Mouse (Mus musculus): ENCODE data around the gene Ten1.
A peak's percentile ranks its signal among the peaks of the same experiment; 100 is the strongest.

The Ten1 gene

DNA sequence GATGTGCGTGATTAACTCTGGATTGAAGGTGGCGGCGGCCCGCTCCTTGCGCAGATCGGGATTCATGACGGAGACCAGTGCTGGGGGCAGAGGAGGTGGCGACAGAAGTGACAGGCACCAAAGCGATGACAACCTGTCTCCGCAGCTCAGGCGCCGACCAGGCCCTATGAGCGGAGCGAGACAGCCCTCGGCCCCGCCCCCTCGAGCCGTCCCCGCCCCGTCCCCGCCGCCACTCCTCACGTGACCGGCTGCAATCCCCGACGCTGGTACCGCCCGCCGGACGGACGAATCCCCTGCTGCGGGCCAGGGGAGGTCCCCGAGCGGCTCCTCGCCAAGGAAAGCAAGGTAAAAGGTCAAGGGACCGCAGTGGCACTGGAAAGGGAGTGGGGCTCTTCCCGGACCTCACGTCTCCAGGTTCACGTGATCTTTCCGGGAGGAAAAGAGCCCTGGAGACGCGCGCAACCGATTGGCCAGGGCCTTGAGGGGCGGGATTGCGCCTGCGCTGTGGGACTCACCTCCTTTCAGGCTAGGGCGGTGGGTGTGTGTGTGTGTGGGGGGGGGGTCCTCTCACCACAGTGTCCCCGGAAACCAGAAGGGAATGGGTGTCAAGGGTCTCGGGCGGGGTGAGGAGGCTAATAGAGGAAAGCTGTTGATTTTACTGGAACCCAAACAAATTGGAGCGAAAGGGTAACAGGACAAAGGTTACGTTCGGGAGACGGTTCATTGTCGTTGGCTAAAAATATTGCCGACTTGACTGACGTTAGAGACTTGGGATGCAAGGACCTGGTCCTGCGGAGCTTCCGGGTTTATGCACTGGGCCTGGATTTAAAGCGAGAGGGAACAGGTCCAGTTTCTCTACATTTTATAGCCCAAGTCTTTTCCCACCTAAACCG, at the start of gene Ten1, which contains the start of gene Acox1:
Gene Ten1, plus strand, starts transcription at position 217 of the 893 bp plus-strand sequence.
Gene Acox1, minus strand, starts transcription at position 407 of the 893 bp plus-strand sequence.
- DNase-seq (ENCODE audit: inconsistent ontology term): peak; percentile 98

DNA sequence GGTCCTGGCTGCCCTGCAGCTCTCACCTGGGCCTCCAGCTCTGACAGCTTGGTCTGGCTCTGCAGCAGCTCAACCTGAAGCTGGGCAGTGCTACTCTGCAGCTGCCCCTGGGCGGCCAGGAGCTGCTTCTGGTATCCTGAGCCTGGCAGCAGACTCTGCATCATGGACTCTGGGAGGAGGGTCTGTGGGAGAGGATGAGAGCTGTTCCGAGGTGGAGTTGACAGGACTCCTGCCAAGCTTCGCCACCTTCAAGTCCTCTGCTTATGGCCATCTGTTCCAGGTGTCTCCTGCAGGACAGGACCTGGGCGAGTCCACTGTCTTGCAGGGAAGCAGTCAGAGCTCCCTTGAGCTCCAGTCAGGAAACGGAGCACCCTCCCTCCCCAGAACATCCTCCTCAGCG, 49.3 kb upstream of the Ten1 start:
- no peak for DNase-seq (ENCODE audit: inconsistent ontology term)

DNA sequence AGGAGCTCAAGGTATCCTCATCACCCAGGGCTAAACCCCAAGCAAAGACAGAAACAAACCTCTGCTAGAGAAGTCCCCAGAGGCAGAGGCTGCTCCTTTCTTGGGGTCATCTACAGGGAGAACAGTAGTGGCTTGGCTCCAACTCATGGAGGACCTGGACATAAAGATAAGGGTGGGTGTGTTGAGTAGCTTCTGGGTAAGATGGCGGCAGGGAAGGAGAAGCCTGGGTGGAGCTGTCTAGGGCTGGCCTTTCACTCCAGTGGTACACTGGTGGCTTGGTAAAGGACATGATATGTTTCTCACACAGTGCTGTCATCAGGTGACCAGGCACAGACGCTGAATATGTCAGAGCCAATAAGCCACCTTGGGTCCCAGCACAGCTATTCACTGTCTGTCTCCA, 47.7 kb upstream of the Ten1 start:
- DNase-seq (ENCODE audit: inconsistent ontology term): no peak

DNA sequence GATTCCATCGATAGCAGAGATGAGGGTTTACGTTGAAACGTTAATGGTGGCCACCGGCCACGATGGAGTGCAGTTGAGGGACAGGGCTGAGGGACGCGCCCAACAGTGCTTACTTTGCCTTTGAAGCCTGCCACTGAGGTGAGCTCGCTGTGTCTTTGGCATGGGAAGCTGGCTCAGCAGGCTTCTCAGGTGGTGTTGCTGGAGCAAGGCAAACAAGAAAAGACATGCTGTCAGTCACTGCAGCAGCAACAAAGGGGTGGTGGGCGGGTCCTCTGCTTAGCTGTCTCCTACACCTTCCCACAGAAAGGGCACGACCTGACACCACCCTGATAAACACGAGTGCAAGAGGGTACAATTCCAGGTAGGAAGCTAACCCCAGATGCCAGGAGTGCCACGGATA, 37.3 kb upstream of the Ten1 start:
- no peak for DNase-seq (ENCODE audit: inconsistent ontology term)

DNA sequence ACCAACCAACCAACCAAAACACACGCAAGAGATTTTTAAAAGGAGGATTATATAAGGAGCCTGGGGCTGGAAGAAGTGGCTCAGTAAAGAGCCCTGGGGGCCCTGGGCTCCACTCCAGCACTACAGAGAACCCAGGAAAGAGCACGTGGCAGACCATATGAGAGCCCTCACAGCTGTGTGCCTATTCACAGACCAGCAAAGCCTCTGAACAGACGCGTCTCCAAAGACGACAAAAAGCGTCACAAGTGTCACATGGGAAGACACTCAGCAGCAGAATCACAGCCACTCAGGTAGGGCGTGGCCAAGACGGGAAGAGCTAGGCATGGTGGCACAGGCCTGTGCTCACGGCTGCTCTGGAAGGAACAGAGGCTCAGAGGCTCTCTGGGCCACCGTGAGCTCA, 36.5 kb upstream of the Ten1 start:
- DNase-seq (ENCODE audit: inconsistent ontology term): peak; percentile 68

DNA sequence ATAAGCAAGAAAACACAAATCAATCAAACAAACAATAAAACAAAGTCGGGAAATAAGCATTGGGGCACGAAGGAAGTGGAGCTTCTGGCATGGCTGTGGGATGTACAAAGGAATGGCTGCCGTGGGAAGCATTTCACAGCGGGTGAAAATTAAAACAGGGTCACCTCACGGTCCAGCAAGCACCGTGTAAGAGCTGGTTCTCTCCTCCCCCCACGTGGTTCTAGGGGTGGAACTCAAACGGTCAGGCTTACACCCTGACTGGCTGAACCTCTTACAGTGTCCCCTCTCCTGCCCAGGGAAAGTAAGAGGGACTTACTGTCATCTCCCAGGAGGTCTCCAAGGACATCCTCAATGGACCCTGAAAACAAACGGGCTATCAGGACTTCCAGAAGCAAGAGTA, 35.7 kb upstream of the Ten1 start:
- DNase-seq (ENCODE audit: inconsistent ontology term): peak; percentile 77

DNA sequence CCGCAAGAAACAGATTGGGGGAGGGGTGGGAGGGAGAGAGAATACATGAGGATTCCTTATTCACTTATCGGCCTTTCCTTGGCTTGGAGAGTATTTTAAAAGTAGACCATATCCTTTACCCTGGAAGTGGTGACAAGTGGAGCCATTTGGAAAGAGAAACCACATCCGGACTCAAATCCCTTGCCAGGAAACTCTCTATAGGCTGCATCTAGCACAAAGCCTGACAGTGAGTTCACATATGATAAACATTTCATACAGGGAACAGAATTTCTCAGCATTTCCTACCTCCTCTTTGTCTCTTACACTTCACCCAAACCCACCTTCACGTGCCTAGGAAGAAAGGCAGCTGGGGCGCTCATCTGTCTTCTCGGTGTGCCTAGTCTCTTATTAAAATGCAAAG, 31.4 kb upstream of the Ten1 start:
- DNase-seq (ENCODE audit: inconsistent ontology term): peak; percentile 50

DNA sequence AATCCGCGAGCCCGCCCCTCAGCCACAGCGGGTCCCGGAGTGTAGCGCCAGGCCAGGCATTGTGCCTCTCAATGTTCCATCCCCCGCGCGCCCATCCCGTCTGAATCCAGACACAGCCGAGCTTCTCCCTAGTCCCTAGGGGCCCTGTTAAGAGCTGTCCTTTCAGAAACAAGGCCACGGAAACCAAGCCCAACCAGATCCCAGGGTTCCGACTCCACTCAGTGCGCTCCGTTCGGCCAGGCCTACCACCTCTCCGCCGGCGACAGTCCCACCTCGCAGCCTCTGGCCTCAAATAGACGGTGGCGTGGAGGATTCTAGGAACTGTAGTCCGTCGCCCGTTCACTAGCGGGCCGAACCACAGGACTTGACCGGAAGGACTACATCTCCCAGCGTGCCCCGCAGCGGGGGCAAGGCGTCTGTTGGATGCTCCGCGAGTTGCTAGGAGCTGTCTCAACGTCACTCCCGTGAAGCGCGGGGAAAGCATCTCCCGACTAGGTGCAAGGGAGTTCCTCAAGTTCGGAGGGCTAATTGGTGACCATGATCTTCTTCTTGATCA, 30.7 kb upstream of the Ten1 start, which contains the start of gene Fbf1:
Gene Fbf1, minus strand, starts transcription at position 283 of the 556 bp plus-strand sequence.
- DNase-seq (ENCODE audit: inconsistent ontology term): peak; percentile 98

DNA sequence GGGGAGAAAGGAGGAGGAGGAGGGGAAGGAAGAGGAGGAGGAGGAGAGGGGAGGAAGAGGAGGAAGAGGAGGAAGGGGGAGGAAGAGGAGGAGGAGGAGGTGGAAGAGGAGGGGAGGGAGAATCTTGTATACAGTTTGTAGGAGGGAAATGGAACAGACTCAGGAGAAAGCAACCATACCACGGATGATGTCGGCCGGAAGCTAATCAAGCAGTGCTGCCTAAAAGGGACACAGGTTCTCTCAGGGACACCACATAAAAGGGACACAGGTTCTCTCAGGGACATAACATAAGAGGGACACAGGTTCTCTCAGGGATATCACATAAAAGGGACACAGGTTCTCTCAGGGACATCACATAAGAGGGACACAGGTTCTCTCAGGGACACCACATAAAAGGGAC, 29.4 kb upstream of the Ten1 start:
- no peak for DNase-seq (ENCODE audit: inconsistent ontology term)

DNA sequence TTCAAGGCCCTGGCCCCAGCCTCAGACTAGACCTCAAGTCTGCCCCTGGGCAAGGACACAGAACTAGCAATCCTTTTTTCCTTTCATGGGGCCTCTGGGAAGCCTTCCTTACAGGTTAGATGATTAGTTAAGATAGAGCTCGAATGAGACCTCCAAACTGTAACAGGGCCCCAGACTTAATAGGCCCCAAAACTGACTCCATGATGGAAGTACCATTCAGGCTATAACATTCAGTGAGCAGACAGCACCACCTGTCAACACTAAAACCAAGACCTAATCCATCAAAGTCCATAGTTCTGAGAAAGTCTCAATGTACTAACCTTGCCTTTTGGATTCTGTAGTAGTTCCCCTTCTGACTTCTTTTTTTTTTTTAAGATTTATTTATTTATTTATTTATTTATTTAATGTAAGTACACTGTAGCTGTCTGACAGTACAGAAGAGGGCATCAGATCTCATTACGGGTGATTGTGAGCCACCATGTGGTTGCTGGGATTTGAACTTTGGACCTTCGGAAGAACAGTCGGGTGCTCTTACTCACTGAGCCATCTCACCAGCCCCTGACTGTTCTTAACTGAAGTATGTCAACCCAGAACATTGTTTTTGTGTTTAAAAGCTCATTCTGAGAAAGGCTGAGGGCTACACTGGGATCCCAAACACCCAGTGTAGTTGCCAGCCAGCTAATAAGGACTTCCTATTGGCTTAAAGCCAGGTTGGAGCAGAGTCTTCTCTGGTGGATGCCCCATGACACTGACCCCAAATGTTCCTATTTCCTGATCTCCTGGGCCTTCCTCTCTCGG, 28.5 kb upstream of the Ten1 start:
- no peak for DNase-seq (ENCODE audit: inconsistent ontology term)

DNA sequence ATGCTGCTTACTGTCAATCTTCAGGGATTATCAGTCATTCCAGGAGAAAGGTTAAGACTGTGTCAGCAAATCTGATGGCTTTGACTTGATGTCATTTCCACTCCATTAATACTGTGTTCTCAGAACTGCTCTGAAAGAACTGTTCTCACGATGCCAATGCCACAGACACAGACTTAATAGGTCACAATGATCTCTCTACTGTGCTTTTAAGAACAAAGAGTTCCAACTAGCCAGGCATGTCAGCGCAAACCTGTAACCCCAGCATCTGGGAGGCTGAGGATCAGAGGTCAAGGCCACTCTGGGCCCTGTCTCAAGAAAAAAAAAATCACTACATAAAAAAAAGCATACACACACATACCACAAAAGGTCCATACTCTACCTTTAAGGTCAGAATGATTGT, 26.7 kb upstream of the Ten1 start:
- DNase-seq (ENCODE audit: inconsistent ontology term): no peak

DNA sequence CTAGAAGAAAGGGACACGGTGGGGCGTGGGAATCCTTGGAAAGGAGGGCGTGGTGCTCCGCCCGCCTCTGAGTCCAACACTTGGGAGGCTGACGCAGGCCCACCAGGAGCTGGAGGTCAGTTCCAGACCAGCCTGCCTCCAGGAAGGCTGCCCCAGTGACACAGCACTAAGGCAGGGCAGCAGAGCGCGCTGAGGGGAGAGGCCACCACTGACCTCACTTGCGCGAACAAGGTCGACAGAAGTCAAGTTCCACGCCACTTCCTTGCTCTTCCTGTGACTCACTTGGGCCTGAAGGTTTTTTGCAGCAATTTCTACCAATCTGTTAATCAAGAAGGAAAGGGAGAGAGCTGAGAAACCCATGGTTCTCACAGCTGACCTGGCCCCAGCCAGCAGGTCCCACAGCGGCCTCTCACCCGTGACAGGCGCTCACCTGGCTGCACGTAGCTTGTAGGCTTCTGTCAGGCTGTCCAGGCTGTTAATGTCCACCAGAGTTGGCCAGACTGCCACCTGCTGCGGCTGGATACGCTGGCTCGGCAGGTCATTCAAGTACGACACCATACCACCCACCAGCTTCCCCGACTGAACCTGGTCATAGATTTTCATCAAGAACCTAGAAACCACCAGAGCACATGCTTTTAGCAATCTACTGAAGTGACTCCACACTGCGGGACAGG, 23.7 kb upstream of the Ten1 start:
- no peak for DNase-seq (ENCODE audit: inconsistent ontology term)

DNA sequence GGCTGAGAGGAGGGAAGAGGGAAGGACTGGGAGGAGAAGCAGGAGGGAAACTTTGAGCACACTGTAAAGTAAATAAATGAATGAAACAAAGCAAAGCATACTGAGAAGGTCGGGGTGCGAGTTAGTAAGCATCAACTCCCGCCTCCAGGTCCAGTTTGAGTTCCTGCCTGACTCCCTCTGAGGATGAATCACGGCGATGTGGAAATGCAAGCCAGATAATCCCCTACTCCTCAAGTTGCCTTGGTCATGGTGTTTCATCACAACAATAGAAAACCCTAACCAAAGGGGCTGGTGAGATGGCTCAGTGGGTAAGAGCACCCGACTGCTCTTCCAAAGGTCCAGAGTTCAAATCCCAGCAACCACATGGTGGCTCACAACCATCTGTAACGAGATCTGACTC, 22.6 kb upstream of the Ten1 start:
- no peak for DNase-seq (ENCODE audit: inconsistent ontology term)

DNA sequence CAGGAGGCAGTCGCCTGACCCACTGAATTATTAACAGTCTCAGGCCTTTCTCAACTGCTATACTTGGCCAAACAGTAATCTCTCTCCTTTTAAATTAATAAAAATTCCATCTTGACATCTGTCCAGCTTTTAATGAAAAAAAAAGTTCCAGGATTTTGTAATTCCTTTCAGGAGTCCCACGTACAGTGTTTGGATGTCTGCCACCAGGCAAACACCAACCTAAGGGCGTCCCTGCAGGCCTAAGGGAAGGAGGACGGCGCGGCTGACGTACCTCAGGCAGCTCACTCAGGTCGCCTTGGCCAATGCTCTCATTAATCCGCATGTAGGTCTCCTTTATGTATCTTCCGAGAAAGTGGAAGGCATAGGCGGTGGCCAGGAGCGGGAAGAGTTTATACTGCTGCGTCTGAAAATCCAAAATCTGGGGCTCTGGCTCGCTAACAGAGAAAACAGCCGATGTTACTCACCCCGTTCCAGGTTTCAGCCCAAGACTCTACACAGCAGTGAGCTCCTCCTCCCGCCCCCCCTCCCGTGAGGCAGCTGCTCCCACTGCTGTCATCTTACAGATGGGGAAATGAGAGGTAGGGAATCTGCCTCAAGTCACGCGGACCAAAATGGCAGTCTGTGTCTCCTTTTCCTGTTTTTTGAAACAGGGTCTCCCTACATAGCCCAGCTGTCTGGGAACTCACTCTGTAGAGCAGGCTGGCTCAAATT, 20.1 kb upstream of the Ten1 start:
- no peak for DNase-seq (ENCODE audit: inconsistent ontology term)

DNA sequence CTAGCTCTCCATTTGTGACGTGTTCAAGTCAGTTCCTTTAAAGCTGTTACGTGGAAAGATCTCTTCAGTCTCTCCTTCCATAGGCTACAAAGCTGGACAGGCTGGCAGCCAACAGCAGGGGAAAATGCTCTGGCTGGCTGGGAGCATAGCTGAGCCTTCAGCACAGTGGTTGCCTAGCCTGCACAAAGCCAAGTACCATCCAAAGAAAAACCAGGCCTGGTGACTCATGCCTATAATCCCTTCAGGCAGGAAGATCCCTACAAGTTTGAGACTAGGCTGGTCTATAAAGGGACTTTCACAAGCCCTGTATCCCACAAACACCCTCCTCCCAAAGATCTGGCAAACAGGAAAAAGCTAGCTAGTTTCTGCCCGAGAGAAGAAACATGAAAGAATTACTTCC, 12.8 kb upstream of the Ten1 start:
- peak; percentile 77 for DNase-seq (ENCODE audit: inconsistent ontology term)

DNA sequence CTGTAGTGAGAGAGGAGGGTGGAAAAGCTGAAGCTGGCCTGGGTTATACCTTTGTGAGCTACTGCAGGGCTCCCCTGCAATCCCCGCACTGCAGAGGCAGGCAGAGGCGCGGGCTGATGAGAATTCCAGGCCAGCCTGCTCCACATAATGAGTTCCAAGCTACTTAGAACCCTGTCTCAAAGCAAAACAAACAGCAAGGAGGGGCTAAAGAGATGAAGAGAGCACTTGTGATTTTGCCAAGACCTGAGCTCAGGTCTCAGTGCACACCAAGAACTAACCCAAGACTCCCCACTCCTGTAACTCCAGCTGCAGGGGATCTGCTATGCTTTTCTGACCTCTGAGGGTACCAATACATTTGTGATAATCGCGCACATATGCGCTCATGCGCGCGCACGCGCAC, 12.3 kb upstream of the Ten1 start:
- no peak for DNase-seq (ENCODE audit: inconsistent ontology term)

DNA sequence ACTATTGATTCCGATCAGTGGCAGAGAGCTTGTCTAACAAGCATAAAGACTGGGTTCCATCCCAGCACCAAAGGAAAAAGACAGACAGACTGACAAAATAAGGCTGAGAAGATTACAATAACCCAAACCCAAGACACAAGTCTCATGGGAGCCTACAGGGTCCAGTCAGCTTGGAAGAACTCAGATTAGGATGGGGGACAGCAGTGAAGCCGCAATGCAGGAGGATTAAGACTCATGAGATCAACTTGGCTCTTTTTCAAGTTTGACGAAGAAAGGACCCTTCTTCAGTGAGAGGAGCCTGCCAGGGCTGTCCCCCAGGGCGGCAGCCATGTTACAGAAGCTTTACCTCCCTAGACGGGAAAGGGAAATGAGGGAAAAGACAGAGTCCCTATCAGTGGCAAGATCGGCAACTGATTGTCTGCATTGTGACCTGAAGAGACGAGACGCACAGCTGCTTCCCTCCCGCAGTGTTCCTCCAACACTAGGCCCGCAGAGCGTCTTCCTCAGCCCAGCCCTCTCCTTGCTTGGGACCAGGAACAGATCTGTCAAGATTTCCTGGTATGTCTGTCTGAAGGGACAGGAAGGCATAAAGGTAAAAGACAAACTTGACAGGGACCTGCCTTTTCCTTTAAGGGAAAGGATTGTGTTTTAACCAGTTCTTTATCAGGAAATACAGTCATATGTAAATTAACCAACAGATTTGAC, 11.3 kb upstream of the Ten1 start:
- DNase-seq (ENCODE audit: inconsistent ontology term): no peak

DNA sequence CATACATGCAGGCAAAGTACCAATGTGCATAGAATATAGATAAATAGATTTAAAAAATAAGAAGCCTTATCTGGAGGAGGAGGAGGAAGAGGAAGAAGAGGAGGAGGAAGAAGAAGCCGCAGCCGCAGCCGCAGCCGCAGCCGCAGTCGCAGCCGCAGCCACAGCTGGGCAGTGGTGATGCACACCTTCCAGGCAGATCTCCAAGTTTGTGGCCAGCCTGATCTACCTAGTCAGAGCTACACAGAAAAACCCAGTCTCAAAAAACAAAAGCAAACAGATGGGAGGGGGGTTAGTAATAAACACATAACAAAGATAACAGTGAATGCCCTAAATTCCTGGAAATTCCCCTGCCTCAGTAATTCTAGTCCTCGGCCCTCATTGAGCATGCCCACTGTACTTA, 4.0 kb upstream of the Ten1 start:
- no peak for DNase-seq (ENCODE audit: inconsistent ontology term)

DNA sequence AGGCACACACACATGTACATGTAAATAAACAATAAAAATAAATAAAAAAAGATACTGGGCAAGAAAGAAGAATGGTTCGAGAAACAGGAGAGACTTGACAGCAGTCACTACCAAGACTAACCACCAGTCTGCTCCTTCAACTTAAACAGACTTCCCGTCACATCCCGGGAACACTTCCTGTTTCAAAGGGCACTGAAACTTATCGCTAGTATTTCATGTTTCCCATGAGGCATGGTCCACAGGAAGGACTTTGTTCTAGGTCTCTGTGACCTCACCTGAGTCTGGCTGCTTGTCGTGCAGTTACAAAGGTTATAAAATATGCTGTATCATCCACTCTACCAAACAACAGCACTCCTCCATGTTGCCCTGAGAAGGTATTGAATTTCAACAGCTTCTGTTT, 3.4 kb upstream of the Ten1 start:
- no peak for DNase-seq (ENCODE audit: inconsistent ontology term)

DNA sequence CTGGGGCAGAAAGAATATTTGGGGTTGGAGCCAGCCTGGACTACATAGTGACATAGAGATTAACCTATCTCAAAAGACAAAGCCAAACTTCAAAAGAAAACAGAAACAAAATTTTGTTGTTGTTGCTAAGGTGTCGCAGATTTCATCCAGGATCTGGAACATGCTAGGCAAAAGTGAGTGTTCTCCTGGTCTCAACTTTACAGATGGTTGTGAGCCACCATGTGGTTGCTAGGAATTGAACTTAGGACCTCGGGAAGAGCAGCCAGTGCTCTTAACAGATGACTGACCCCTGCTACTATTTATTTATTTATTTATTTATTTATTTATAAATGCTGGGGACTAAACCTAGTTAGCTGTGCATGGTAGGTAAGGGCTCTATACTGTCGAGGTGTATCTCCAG, 2.3 kb upstream of the Ten1 start:
- no peak for DNase-seq (ENCODE audit: inconsistent ontology term)
